Mouse (Mus musculus) heart, postnatal 0 days (tissue): ENCODE results near the gene Pdzrn3. TPM values are rescaled to one million over a fixed set of nuclear protein-coding genes. Genes with fewer than 3 reads are reported as not detected.

ENCODE experiments used
- ATAC-seq: fragments of 200-750 bp; cut with Nextera tagmentation; 2 replicates; pipeline ENCODE4 v1.8.0; 2017; ENCODE audit warnings: low read depth, moderate number of reproducible peaks, moderate library complexity; ENCODE audit not compliant: insufficient read depth
- DNase-seq: peaks from one replicate; pipeline ENCODE4 v3.0.0-alpha.2; 2016; ENCODE audit warnings: low spot score
- H3K27ac ChIP-seq: fragments of 300-500 bp; sonication (generic); 2 replicates; pipeline ENCODE4 v1.5.1; 2014; ENCODE audit warnings: low read depth, mild to moderate bottlenecking
- H3K27me3 ChIP-seq: fragments of 300-500 bp; sonication (generic); 2 replicates; pipeline ENCODE4 v1.6.1; 2014; ENCODE audit warnings: low read length, mixed read lengths; ENCODE audit not compliant: control insufficient read depth, insufficient read depth
- H3K36me3 ChIP-seq: fragments of 300-500 bp; sonication (generic); replicated peaks from 2 replicates; pipeline ENCODE4 v1.6.1; 2014; ENCODE audit warnings: low read length, mixed read lengths; ENCODE audit not compliant: control insufficient read depth, insufficient read depth
- H3K4me1 ChIP-seq: fragments of 300-500 bp; sonication (generic); 2 replicates; pipeline ENCODE4 v1.6.1; 2014; ENCODE audit warnings: antibody characterized with exemption; ENCODE audit not compliant: control insufficient read depth, insufficient read depth
- H3K4me2 ChIP-seq: fragments of 300-500 bp; sonication (generic); 2 replicates; pipeline ENCODE4 v1.6.1; 2014; ENCODE audit warnings: low read depth, mild to moderate bottlenecking, low read length, moderate library complexity
- H3K4me3 ChIP-seq: fragments of 300-500 bp; sonication (generic); 2 replicates; pipeline ENCODE4 v1.5.1; 2014; ENCODE audit warnings: low read depth, low read length
- H3K9ac ChIP-seq: fragments of 300-500 bp; sonication (generic); replicated peaks from 2 replicates; pipeline ENCODE4 v1.6.1; 2014; ENCODE audit warnings: low read depth, low read length, mixed read lengths
- H3K9me3 ChIP-seq: fragments of 300-500 bp; sonication (generic); replicated peaks from 2 replicates; pipeline ENCODE4 v1.6.1; 2016; ENCODE audit warnings: low read length; ENCODE audit not compliant: control insufficient read depth
- CTCF ChIP-seq: IDR thresholded peaks from 2 replicates; pipeline ENCODE4 v1.5.1; 2016; ENCODE audit warnings: antibody characterized with exemption, control low read depth, low read depth
- EP300 ChIP-seq: IDR thresholded peaks from 2 replicates; pipeline ENCODE4 v1.6.1; 2016; ENCODE audit warnings: antibody characterized with exemption, low read depth
- WGBS: fragments of 180-500 bp; shearing (Covaris S2); extraction: QIAGEN DNeasy Blood & Tissue Kit; methylation state at CpG from one replicate; pipeline ENCODE4 v1.1.7; 2014; 5-methylcytosine and 5-hydroxymethylcytosine counted together
- polyA plus RNA-seq: library from polyadenylated mRNA; unstranded; fragments of >200 nt; fragmentation: Nextera tagmentation; extraction: Ambion mirVana; gene quantifications from 2 replicates; pipeline ENCODE4 v1.2.1, GENCODE M21; 2015
- total RNA-seq: library from RNA; depleted of rRNA; stranded (reverse); fragments of >200 nt; gene quantifications from 2 replicates; pipeline ENCODE4 v1.2.3, GENCODE M21; 2014; ENCODE audit warnings: low replicate concordance

Pdzrn3 gene
- total and polyA plus RNA-seq, 2 experiments from 2014 or later, result 12.2 to 116 TPM

DNA sequence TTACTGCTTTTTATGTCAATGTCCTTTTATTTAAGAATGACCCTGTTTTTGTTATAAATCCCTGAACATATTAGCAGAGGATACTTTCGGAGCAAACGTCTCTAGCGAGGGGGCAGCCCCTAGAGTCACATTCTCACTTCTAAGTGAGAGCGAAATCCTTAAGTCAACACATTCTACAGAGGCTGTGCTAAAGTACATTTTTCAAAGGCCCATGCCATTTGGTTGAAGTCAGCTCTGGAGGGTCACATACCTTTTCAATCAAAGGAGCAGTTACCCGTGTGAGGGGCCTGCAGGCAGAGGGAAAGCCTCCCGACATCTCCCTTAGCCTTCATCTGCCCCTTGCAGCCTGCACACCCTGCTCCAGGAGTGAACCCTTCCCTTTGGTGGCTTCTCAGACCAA is 48.2 kb downstream of the Pdzrn3 start:
- no peak overlapping the region for H3K4me3 ChIP-seq
- no peak overlapping the region for H3K4me2 ChIP-seq
- H3K27ac ChIP-seq, result peak overlapping the region; percentile 78
- H3K27me3 ChIP-seq, result no peaks in the 10 kb centered on the region
- ATAC-seq (no peak), DNase-seq (no peak)
- WGBS, result 43% methylated on average over 6 of the region's 6 CpGs
- no peaks in the 10 kb centered on the region for H3K9me3 ChIP-seq
- TF ChIP-seq CTCF (no peak), EP300 (no peak)
- no peaks in the 10 kb centered on the region; the same call in 1 of the 2 replicates for H3K36me3 ChIP-seq
- H3K9ac ChIP-seq, result no peak overlapping the region
- H3K4me1 ChIP-seq, result peaks cover 79% of the 10 kb centered on the region

DNA sequence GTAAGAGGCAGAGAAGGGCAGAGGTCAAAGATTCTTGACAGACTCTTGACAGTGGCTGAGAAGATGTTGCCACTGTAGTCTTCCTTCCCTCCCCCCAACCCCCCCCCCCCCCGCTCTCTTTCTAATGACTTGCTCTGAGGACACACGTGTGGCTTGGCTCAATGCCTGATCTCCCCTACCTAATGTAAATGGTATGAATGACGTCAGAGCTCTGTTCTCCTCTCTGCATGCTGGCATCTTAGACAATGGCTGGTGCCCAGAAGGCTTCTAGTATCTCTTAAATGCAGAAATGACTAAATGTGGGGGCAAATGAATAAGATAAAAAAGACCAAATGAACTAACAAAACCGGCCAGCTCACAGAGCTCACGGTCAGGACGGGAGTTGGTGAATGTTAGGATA is 49.2 kb downstream of the Pdzrn3 start:
- 19% methylated on average over 6 of the region's 6 CpGs for WGBS
- TF ChIP-seq CTCF, result no peak
- no peak for TF ChIP-seq EP300
- no peaks in the 10 kb centered on the region; the same call in 1 of the 2 replicates for H3K36me3 ChIP-seq

DNA sequence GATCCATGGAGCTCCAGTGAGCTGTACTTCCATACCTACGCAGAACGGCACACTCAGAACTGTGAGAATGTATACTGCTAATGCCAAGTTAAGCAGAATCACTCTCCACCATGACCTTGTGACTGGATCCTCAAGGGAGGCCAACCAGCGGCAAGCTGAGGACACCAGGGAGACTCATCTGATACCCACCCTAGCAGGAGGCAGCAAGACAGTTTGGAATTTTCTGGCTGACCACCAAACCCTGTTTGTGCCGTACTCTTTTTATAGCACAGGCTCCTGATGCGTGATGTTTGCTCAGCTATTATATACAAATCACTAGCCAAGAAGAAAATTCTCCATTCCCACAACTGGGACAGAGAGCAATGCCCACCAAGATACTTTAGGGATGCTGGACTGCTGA is 50.0 kb downstream of the Pdzrn3 start:
- TF ChIP-seq EP300, result peak; percentile 50; the same call in 1 of the 2 replicates
- no peak for TF ChIP-seq CTCF
- Histone ChIP-seq H3K27me3 (no peaks in the 10 kb centered on the region), H3K4me1 (peaks cover 69% of the 10 kb centered on the region), H3K36me3 (no peaks in the 10 kb centered on the region; the same call in none of the 2 replicates), H3K9me3 (no peaks in the 10 kb centered on the region), H3K4me3 (no peak overlapping the region), H3K27ac (peak overlapping the region; percentile 78), H3K4me2 (no peak overlapping the region), H3K9ac (no peak overlapping the region)
- 32% methylated on average over 5 of the region's 5 CpGs for WGBS
- DNase-seq (peak; percentile 77), ATAC-seq (peak; percentile 77)

More for the DNA sequence above, 49.2 kb downstream of the Pdzrn3 start:
- H3K4me3 ChIP-seq, result no peak overlapping the region
- no peak overlapping the region for H3K9ac ChIP-seq
- peak overlapping the region; percentile 78 for H3K27ac ChIP-seq
- peak; percentile 76 for DNase-seq
- H3K27me3 ChIP-seq, result no peaks in the 10 kb centered on the region
- H3K4me2 ChIP-seq, result no peak overlapping the region
- peak; percentile 42; the same call in 1 of the 2 replicates for ATAC-seq
- no peaks in the 10 kb centered on the region for H3K9me3 ChIP-seq
- H3K4me1 ChIP-seq, result peaks cover 69% of the 10 kb centered on the region

DNA sequence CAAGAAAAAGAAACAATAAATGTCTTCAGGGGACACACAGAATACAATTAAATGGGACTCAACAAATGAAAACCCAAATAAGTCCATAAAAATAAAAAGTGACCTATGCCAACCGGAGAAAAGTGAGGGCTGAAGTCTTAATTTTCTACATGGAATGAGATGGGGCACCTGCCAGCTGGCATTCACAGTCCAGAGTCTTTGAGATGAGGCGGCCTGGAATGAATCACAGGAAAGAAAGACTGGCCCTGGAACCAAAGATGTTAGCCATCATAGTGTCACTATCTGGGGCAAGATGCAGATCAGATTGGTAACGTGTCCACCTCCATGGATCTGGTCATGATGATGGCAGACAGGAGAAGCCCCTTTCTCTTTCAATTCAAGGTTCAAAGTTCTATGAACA is 50.5 kb downstream of the Pdzrn3 start:
- Histone ChIP-seq H3K4me1 (peaks cover 64% of the 10 kb centered on the region), H3K9me3 (no peaks in the 10 kb centered on the region), H3K9ac (no peak overlapping the region), H3K4me3 (no peak overlapping the region), H3K4me2 (no peak overlapping the region), H3K27ac (peak overlapping the region; percentile 78), H3K36me3 (no peaks in the 10 kb centered on the region; the same call in none of the 2 replicates), H3K27me3 (no peaks in the 10 kb centered on the region)
- DNase-seq (no peak), ATAC-seq (no peak)
- 69% methylated on average over 3 of the region's 3 CpGs for WGBS
- TF ChIP-seq EP300 (no peak), CTCF (no peak)

DNA sequence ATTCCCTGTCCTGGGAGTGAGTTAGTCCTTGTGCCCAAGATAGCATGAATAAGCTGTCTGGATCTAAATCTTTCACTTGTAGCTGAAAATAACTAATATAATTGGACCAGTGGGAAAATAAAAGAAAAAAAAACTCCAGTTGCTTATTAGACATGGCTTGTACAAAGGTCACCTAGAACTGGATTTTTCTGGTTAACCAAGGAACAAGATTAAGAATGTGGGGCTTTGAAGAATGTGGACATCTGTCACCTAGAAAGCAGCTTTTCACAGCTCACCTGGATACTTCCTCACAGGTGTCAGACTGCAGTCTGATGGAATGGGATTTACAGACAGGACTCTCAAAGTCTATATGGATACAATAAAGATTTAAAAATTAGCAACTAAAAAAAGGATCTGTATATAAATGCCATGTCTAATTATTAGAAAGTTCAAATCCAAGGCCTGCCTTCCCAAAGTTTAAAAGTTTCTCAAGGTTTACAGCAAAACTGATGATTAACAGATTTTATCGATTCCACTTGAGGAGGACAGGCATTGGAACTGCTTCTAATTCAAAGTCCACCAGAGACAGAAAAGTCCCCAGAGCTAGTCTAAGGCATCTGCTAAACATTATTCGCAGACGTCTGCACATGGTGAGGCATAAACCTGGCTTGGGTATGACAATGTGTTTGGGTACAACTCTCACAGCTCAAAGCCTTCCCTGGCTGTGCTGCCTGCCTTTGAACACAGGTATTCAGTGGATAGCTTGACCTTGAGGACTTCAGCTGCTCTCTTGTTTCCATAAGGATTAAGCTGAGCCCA is 51.7 kb downstream of the Pdzrn3 start:
- 71% methylated on average over 3 of the region's 3 CpGs for WGBS
- TF ChIP-seq EP300 (no peak), CTCF (no peak)
- Histone ChIP-seq H3K4me1 (peaks cover 52% of the 10 kb centered on the region), H3K27ac (peak overlapping the region; percentile 78), H3K36me3 (no peaks in the 10 kb centered on the region; the same call in none of the 2 replicates), H3K9ac (no peak overlapping the region), H3K4me3 (no peak overlapping the region), H3K27me3 (no peaks in the 10 kb centered on the region), H3K9me3 (no peaks in the 10 kb centered on the region), H3K4me2 (no peak overlapping the region)
- DNase-seq (no peak), ATAC-seq (no peak)
